Mouse (Mus musculus): ENCODE results near the gene Nog. TPM values are rescaled to one million over a fixed set of nuclear protein-coding genes. Genes with fewer than 3 reads are reported as not detected.

Nog gene
- total and polyA plus RNA-seq, 3 experiments, result not detected

DNA sequence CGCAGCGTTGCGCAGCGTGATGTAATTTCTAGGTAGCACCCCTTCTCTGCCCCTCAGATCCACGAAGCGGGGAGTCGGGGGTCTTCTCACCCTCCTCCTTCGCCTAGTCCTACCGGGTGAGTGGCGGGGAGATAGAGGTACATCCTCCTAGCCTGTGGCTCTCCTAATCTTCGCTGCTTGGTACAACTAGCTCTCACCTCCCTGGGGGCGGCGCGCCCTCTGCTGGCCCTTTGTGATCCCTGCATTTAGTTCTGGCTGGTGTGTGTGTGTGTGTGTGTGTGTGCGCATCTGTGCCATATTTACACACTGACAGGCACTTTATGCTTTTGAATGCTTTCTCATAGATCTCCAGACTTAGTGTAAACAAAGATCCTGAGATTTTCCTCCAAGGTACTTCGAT is 1.3 kb upstream of the Nog start:
- H3K9me3 ChIP-seq (replicated peaks), result peaks cover 72% of the 10 kb centered on the region
- ATAC-seq (ENCODE audit: extremely low read depth, insufficient number of reproducible peaks, low FRiP score, poor library complexity, severe bottlenecking) (no peak), DNase-seq (ENCODE audit: low spot score) (no peak)
- TF ChIP-seq CTCF (IDR thresholded peaks at IDR 0.05; ENCODE audit: low read depth, low read length) (no peak), GATA1 (IDR thresholded peaks at IDR 0.05; ENCODE audit: borderline replicate concordance, low read length) (no peak), POLR2AphosphoS5 (IDR thresholded peaks at IDR 0.05; ENCODE audit: insufficient replicate concordance, low read depth, low read length) (no peak), TAL1 (conservative IDR thresholded peaks at IDR 0.05; ENCODE audit: low read depth, low read length) (no peak), GATA2 (IDR thresholded peaks at IDR 0.05; ENCODE audit: borderline replicate concordance, low read depth, low read length) (no peak)
- no peaks in the 10 kb centered on the region for H3K4me1 ChIP-seq (ENCODE audit: insufficient read depth, low read depth, low read length)
- no peaks in the 10 kb centered on the region for H3K36me3 ChIP-seq (replicated peaks)
- no peak overlapping the region for H3K4me3 ChIP-seq (ENCODE audit: low read depth, low read length)
- H3K27me3 ChIP-seq (ENCODE audit: insufficient read depth, low read length), result no peaks in the 10 kb centered on the region

DNA sequence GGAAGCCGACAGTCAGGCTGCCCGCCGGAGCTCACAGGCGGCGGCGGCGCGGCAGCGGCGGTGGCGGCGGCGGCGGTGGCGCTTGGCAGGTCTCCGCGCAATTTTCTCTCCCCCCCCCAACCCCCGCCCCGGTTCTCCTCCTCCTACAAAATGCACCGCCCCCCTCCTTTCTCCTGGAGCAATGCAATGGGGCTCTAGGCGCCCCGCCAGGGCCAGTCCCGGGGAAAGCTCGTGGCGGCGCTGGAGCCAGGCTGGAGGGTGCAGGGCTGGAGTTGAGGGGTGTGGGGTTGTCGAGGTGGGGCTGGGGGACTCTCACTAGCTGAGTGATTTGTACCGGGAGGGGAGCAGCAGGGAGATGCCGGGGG is 666 bp upstream of the Nog start:
- ATAC-seq (ENCODE audit: extremely low read depth, insufficient number of reproducible peaks, low FRiP score, poor library complexity, severe bottlenecking) (no peak), DNase-seq (ENCODE audit: low spot score) (no peak)
- TF ChIP-seq GATA2 (IDR thresholded peaks at IDR 0.05; ENCODE audit: borderline replicate concordance, low read depth, low read length) (no peak), POLR2AphosphoS5 (IDR thresholded peaks at IDR 0.05; ENCODE audit: insufficient replicate concordance, low read depth, low read length) (no peak), TAL1 (conservative IDR thresholded peaks at IDR 0.05; ENCODE audit: low read depth, low read length) (no peak), CTCF (IDR thresholded peaks at IDR 0.05; ENCODE audit: low read depth, low read length) (no peak), GATA1 (IDR thresholded peaks at IDR 0.05; ENCODE audit: borderline replicate concordance, low read length) (no peak)
- Histone ChIP-seq H3K4me1 (ENCODE audit: insufficient read depth, low read depth, low read length) (no peaks in the 10 kb centered on the region), H3K27me3 (ENCODE audit: insufficient read depth, low read length) (no peaks in the 10 kb centered on the region), H3K36me3 (replicated peaks) (no peaks in the 10 kb centered on the region), H3K4me3 (ENCODE audit: low read depth, low read length) (no peak overlapping the region), H3K9me3 (replicated peaks) (peaks cover 74% of the 10 kb centered on the region)

DNA sequence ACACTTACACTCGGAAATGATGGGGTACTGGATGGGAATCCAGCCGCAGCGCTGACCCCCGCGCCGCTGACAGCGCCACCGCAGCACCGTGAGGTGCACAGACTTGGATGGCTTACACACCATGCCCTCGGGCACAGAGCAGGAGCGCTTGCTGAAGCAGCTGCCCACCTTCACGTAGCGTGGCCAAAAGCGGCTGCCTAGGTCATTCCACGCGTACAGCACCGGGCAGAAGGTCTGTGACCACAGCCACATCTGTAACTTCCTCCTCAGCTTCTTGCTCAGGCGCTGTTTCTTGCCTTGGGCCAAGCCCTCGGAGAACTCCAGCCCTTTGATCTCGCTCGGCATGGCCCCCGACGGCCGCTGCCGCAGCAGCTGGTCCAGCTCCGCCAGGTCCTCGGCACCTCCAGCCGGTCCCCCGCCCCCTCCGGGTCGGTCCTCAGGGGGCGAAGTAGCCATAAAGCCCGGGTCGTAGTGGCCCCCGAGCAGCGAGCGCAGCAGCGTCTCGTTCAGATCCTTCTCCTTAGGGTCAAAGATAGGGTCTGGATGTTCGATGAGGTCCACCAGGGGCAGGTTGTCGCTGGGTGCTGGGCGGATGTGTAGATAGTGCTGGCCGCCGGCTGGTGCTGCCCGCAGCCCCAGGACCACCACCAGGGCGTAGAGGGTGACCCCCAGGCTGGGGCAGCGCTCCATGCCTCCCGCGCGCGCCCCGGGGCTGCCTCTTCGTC is 639 bp downstream of the Nog start:
- Histone ChIP-seq H3K4me1 (ENCODE audit: insufficient read depth, low read depth, low read length) (no peaks in the 10 kb centered on the region), H3K9me3 (replicated peaks) (peaks cover 72% of the 10 kb centered on the region), H3K4me3 (ENCODE audit: low read depth, low read length) (peak overlapping the region; percentile 9; the same call in 1 of the 2 replicates), H3K36me3 (replicated peaks) (no peaks in the 10 kb centered on the region), H3K27me3 (ENCODE audit: insufficient read depth, low read length) (no peaks in the 10 kb centered on the region)
- ATAC-seq (ENCODE audit: extremely low read depth, insufficient number of reproducible peaks, low FRiP score, poor library complexity, severe bottlenecking), result no peak
- no peak for DNase-seq (ENCODE audit: low spot score)
- TF ChIP-seq GATA2 (IDR thresholded peaks at IDR 0.05; ENCODE audit: borderline replicate concordance, low read depth, low read length) (no peak), CTCF (IDR thresholded peaks at IDR 0.05; ENCODE audit: low read depth, low read length) (no peak), GATA1 (IDR thresholded peaks at IDR 0.05; ENCODE audit: borderline replicate concordance, low read length) (no peak), TAL1 (conservative IDR thresholded peaks at IDR 0.05; ENCODE audit: low read depth, low read length) (no peak), POLR2AphosphoS5 (IDR thresholded peaks at IDR 0.05; ENCODE audit: insufficient replicate concordance, low read depth, low read length) (no peak)

DNA sequence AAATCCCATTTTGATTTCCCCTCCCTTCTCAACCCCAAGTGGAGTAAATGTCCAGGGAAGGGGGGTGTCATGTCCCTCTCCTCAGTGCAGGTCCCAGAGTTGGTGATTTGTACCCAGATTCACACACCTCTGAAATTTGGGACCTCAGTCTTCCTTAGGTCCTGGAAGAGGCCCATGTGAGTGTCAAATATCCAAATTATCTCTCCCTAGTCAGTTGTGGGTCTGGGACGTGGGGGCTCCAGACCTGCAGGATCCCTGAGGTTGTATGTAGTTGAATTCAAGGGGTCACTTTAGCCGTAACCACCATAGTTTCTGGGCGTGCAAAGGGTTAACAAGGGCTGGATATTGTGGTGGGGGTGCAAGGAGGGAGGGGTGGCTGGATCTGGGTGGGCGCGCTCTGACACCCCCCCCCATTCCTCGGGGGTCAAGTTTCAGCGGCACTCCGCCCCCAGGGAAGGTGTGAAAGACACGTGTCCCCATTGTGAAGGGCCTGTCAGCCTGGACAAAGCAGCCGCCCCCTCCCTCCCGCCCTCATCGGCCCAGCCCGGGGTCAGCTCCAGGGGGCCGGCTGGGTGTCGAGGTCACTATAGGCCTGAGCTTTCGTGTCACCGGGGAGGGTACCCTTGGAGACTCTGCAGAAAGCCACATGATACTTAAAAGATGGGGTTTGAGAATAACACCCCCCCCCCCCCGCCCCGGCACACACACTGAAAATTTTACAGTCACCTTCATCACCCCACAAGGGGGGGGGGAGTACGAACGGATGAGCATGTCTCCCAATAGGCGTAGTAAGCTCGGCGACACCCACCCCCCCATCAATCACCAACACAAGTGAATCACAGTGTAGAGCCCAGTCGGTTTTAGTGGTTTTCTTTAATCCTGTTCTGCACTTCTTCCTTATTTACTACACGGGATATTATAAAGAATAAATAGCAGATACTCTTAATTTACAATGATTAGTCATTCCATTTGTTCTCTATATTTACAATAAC is 2.1 kb downstream of the Nog start:
- DNase-seq (ENCODE audit: low spot score) (no peak), ATAC-seq (ENCODE audit: extremely low read depth, insufficient number of reproducible peaks, low FRiP score, poor library complexity, severe bottlenecking) (no peak)
- Histone ChIP-seq H3K4me1 (ENCODE audit: insufficient read depth, low read depth, low read length) (no peaks in the 10 kb centered on the region), H3K4me3 (ENCODE audit: low read depth, low read length) (no peak overlapping the region), H3K9me3 (replicated peaks) (peaks cover 74% of the 10 kb centered on the region), H3K27me3 (ENCODE audit: insufficient read depth, low read length) (no peaks in the 10 kb centered on the region), H3K36me3 (replicated peaks) (no peaks in the 10 kb centered on the region)
- TF ChIP-seq POLR2AphosphoS5 (IDR thresholded peaks at IDR 0.05; ENCODE audit: insufficient replicate concordance, low read depth, low read length), result no peak
- TF ChIP-seq CTCF (IDR thresholded peaks at IDR 0.05; ENCODE audit: low read depth, low read length), result no peak
- TF ChIP-seq GATA2 (IDR thresholded peaks at IDR 0.05; ENCODE audit: borderline replicate concordance, low read depth, low read length), result no peak
- no peak for TF ChIP-seq GATA1 (IDR thresholded peaks at IDR 0.05; ENCODE audit: borderline replicate concordance, low read length)
- TF ChIP-seq TAL1 (conservative IDR thresholded peaks at IDR 0.05; ENCODE audit: low read depth, low read length), result no peak

DNA sequence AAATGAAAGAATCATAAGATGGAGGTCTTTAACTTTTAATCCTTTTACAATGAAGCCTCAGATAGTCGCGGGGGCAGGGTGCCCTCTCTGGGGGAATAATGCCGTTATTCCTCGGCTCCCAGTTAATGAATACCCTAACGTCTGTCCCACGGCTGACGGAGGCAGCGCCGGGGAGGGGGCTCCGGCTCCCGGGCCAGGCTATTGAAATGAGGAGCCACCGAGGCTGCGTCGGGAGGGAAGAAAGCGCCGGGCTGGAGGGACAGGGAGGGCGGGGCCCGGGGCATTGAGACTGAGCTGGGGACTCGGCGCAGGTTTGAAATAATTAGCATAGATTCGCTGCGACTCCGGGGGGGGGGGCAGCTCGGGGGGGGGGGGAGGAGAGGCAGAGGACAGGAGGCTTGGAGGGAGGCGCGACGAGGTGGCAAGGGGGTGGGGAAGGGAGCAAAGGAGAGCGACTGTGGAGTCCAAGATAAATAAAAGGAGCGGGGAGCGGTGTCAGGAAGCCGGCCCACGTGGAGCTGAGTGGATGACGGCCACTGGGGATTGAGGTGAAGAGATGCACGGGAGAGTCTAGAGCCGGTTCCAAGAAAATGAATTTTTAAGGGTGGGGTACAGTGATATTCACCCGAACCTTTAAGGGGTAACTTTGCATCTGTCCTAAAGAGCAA is 2.9 kb downstream of the Nog start:
- no peaks in the 10 kb centered on the region for H3K27me3 ChIP-seq (ENCODE audit: insufficient read depth, low read length)

More for the DNA sequence above, 2.9 kb downstream of the Nog start:
- H3K9me3 ChIP-seq (replicated peaks), result peaks cover 72% of the 10 kb centered on the region
- H3K4me1 ChIP-seq (ENCODE audit: insufficient read depth, low read depth, low read length), result no peaks in the 10 kb centered on the region
- H3K36me3 ChIP-seq (replicated peaks), result no peaks in the 10 kb centered on the region
- no peak for TF ChIP-seq TAL1 (conservative IDR thresholded peaks at IDR 0.05; ENCODE audit: low read depth, low read length)
- no peak for TF ChIP-seq GATA2 (IDR thresholded peaks at IDR 0.05; ENCODE audit: borderline replicate concordance, low read depth, low read length)
- TF ChIP-seq GATA1 (IDR thresholded peaks at IDR 0.05; ENCODE audit: borderline replicate concordance, low read length), result no peak
- TF ChIP-seq POLR2AphosphoS5 (IDR thresholded peaks at IDR 0.05; ENCODE audit: insufficient replicate concordance, low read depth, low read length), result no peak
- no peak for TF ChIP-seq CTCF (IDR thresholded peaks at IDR 0.05; ENCODE audit: low read depth, low read length)
- H3K4me3 ChIP-seq (ENCODE audit: low read depth, low read length), result no peak overlapping the region
- ATAC-seq (ENCODE audit: extremely low read depth, insufficient number of reproducible peaks, low FRiP score, poor library complexity, severe bottlenecking), result no peak
- no peak for DNase-seq (ENCODE audit: low spot score)
